ENCODE assay signal across 33 mouse cellular contexts in genomic region chrX:73471764-73472163, GRCm38 (mm10). TPM values are rescaled to one million over a fixed set of nuclear protein-coding genes. Genes with fewer than 3 reads are reported as not detected.
DNase-seq lines count a peak whose midpoint lies in the region; ATAC-seq and TF ChIP-seq lines count a peak whose summit lies in the region.
"Had no signal": no experiment of that assay in that cellular context is flagged by ENCODE, and none has a peak within 500 bp of the region (broad histone marks: within the 10 kb centered on the region; RNA-seq: fewer than 3 reads in every experiment).

No protein-coding gene starts in this region.

- H3K9me3 ChIP-seq in liver, embryonic 15.5 days (replicated peaks): no peaks in the 10 kb centered on the region
- H3K9me3 ChIP-seq in liver, postnatal 0 days (ENCODE audit: low read length): no peaks in the 10 kb centered on the region
- H3K9me3 ChIP-seq: embryonic facial prominence, embryonic 10.5 days; embryonic facial prominence, embryonic 13.5 days; forebrain, embryonic 12.5 days; forebrain, embryonic 15.5 days; G1E; heart, embryonic 10.5 days; heart, embryonic 13.5 days; hindbrain, embryonic 10.5 days; hindbrain, embryonic 13.5 days had no signal

- no peak for TF ChIP-seq CTCF in liver, postnatal 0 days (IDR thresholded peaks at IDR 0.05; ENCODE audit: low read depth)
- no peak for TF ChIP-seq CTCF in left cerebral cortex, adult 2 months (IDR thresholded peaks at IDR 0.05)

- no peaks in the 10 kb centered on the region for H3K36me3 ChIP-seq in liver, embryonic 15.5 days (replicated peaks)
- H3K36me3 ChIP-seq in liver, postnatal 0 days (replicated peaks; ENCODE audit: insufficient read depth, low read length): no peaks in the 10 kb centered on the region
- H3K36me3 ChIP-seq: embryonic facial prominence, embryonic 10.5 days; embryonic facial prominence, embryonic 13.5 days; forebrain, embryonic 12.5 days; forebrain, embryonic 15.5 days; G1E; heart, embryonic 10.5 days; heart, embryonic 13.5 days; hindbrain, embryonic 10.5 days; hindbrain, embryonic 13.5 days had no signal

- peak; percentile 66 for DNase-seq in heart, adult 11 months
- DNase-seq in heart, postnatal 36 days: no peak
- DNase-seq in liver, postnatal 0 days: no peak
- DNase-seq in cerebellum, adult 18-20 months: no peak
- DNase-seq in left cerebral cortex, adult 2 months (ENCODE audit: extremely low spot score in 1 of 2, low spot score in 2 of 2): no peak
- DNase-seq: adrenal gland, adult 2 months; adrenal gland, postnatal 14 days; B cell, adult 2 months; cerebellum, adult 11-12 months; cerebellum, adult 9-10 months; cerebellum, postnatal 25 days; embryo, embryonic 11 days; gastrocnemius, postnatal 25 days; heart, adult 2 months; heart, postnatal 14 days had no signal

- peaks cover 11% of the 10 kb centered on the region for H3K4me1 ChIP-seq in liver, embryonic 15.5 days (replicated peaks)
- peaks cover 5% of the 10 kb centered on the region for H3K4me1 ChIP-seq in liver, postnatal 0 days (ENCODE audit: insufficient read depth)
- H3K4me1 ChIP-seq: forebrain, embryonic 12.5 days; forebrain, embryonic 15.5 days had no signal

- H3K4me2 ChIP-seq in liver, embryonic 15.5 days: no peak overlapping the region
- no peak overlapping the region for H3K4me2 ChIP-seq in liver, postnatal 0 days (ENCODE audit: low read depth, low read length)
- H3K4me2 ChIP-seq: embryonic facial prominence, embryonic 13.5 days; forebrain, embryonic 12.5 days; forebrain, embryonic 15.5 days; heart, embryonic 13.5 days; hindbrain, embryonic 13.5 days had no signal

- intact Hi-C loops in heart, postnatal 36 days (cut with DNase I): no loop called here
- intact Hi-C loops in left cerebral cortex, adult 2 months (cut with DNase I): no loop called here

- WGBS in liver, embryonic 15.5 days (ENCODE audit: insufficient replicate concordance): 40% methylated on average over 3 of the region's 3 CpGs
- 70% methylated on average over 3 of the region's 3 CpGs for WGBS in liver, postnatal 0 days (ENCODE audit: insufficient replicate concordance)

- no peak for TF ChIP-seq EP300 in liver, postnatal 0 days (IDR thresholded peaks at IDR 0.05; ENCODE audit: low read depth)

- H3K4me3 ChIP-seq in liver, embryonic 15.5 days (replicated peaks): no peak overlapping the region
- no peak overlapping the region for H3K4me3 ChIP-seq in liver, postnatal 0 days (ENCODE audit: low read depth, low read length)
- H3K4me3 ChIP-seq in left cerebral cortex, adult 2 months: no peak overlapping the region
- H3K4me3 ChIP-seq: embryonic facial prominence, embryonic 10.5 days; embryonic facial prominence, embryonic 13.5 days; erythroblast, embryonic 14.5 days; forebrain, embryonic 12.5 days; forebrain, embryonic 15.5 days; heart, adult 2 months; heart, embryonic 10.5 days; heart, embryonic 13.5 days; hindbrain, embryonic 10.5 days; hindbrain, embryonic 13.5 days had no signal

- 0 out of 2 replicates have a peak, but pooled peaks have one; percentile 21 for ATAC-seq in liver, embryonic 15.5 days (ENCODE audit: insufficient read depth)
- no peak for ATAC-seq in liver, postnatal 0 days
- peak; percentile 92 for ATAC-seq in megakaryocyte progenitor cell, adult 5-6 weeks (replicated peaks; ENCODE audit: poor library complexity)
- ATAC-seq: forebrain, embryonic 15.5 days; hindbrain, embryonic 16.5 days had no signal

- no peaks in the 10 kb centered on the region for H3K27me3 ChIP-seq in liver, embryonic 15.5 days
- no peaks in the 10 kb centered on the region for H3K27me3 ChIP-seq in liver, postnatal 0 days (ENCODE audit: insufficient read depth, low read length)
- H3K27me3 ChIP-seq: forebrain, embryonic 15.5 days; hindbrain, embryonic 13.5 days had no signal

- H3K9ac ChIP-seq in liver, embryonic 15.5 days: no peak overlapping the region
- H3K9ac ChIP-seq in liver, postnatal 0 days (replicated peaks): no peak overlapping the region
- H3K9ac ChIP-seq: embryonic facial prominence, embryonic 13.5 days; forebrain, embryonic 12.5 days; forebrain, embryonic 15.5 days; heart, embryonic 13.5 days; hindbrain, embryonic 13.5 days had no signal

- H3K27ac ChIP-seq in liver, embryonic 15.5 days (replicated peaks): no peak overlapping the region
- H3K27ac ChIP-seq in liver, postnatal 0 days (ENCODE audit: low read depth): no peak overlapping the region
- no peak overlapping the region for H3K27ac ChIP-seq in left cerebral cortex, adult 2 months
- H3K27ac ChIP-seq: embryonic facial prominence, embryonic 13.5 days; forebrain, embryonic 12.5 days; forebrain, embryonic 15.5 days; heart, adult 2 months; heart, embryonic 10.5 days; heart, embryonic 13.5 days; hindbrain, embryonic 10.5 days; hindbrain, embryonic 13.5 days had no signal

RNA-seq across cellular contexts. Expression of gene Bgn, which starts 11.6 kb away (rescaled TPM):
- total RNA-seq in heart, postnatal 36 days (2021): 100 to 1,000 TPM; 229 to 253 TPM
- 10.0 and 12.4 TPM in 2 replicates for polyA plus RNA-seq in liver, embryonic 15.5 days (2015; fragmentation: Nextera tagmentation; extraction: Ambion mirVana)
- polyA plus RNA-seq in liver, postnatal 0 days (2015; fragmentation: Nextera tagmentation; extraction: Ambion mirVana): 17.4 and 18.3 TPM in 2 replicates
- total RNA-seq in megakaryocyte progenitor cell, adult 5-6 weeks (2015): 1.3 and 1.4 TPM in 2 replicates
- total RNA-seq in megakaryocyte progenitor cell, adult 5-6 weeks (2017): 0.30 TPM in 1 of 2 replicates, not detected in the other
- total RNA-seq in left cerebral cortex, adult 2 months (2021): 10 to 100 TPM; 15.5 to 17.6 TPM
- total RNA-seq: CH12.LX, G1E had no signal
- polyA plus RNA-seq: G1E had no signal

RNA-seq across cellular contexts. Expression of gene Haus7, which starts 12.9 kb away (rescaled TPM):
- total RNA-seq in heart, postnatal 36 days (2021): 1 to 10 TPM; 6.8 to 6.9 TPM
- polyA plus RNA-seq in liver, embryonic 15.5 days (2015; fragmentation: Nextera tagmentation; extraction: Ambion mirVana): 41.6 and 42.1 TPM in 2 replicates
- polyA plus RNA-seq in liver, postnatal 0 days (2015; fragmentation: Nextera tagmentation; extraction: Ambion mirVana): 22.1 and 25.3 TPM in 2 replicates
- 27.1 and 34.7 TPM in 2 replicates for total RNA-seq in megakaryocyte progenitor cell, adult 5-6 weeks (2015)
- total RNA-seq in megakaryocyte progenitor cell, adult 5-6 weeks (2017): 48.9 and 63.1 TPM in 2 replicates
- 1 to 10 TPM; 7.9 to 9.2 TPM for total RNA-seq in left cerebral cortex, adult 2 months (2021)

RNA-seq across cellular contexts. Expression of gene Atp2b3, which starts 31.1 kb away (rescaled TPM):
- total RNA-seq in heart, postnatal 36 days (2021): under 1 TPM in 1 of 2 experiments, not detected in 1; 0.08 TPM
- 0.05 TPM in 1 of 2 replicates, not detected in the other for polyA plus RNA-seq in liver, embryonic 15.5 days (2015; fragmentation: Nextera tagmentation; extraction: Ambion mirVana)
- not detected in 2 replicates for polyA plus RNA-seq in liver, postnatal 0 days (2015; fragmentation: Nextera tagmentation; extraction: Ambion mirVana)
- total RNA-seq in megakaryocyte progenitor cell, adult 5-6 weeks (2015): not detected in 2 replicates
- total RNA-seq in megakaryocyte progenitor cell, adult 5-6 weeks (2017): not detected in 2 replicates
- 100 to 1,000 TPM in 1 of 2 experiments, 10 to 100 TPM in 1; 99.8 to 105 TPM for total RNA-seq in left cerebral cortex, adult 2 months (2021)
- total RNA-seq: CH12.LX, G1E had no signal
- polyA plus RNA-seq: erythroblast, embryonic 14.5 days; G1E had no signal

RNA-seq across cellular contexts. Expression of gene Trex2, which starts 36.6 kb away (rescaled TPM):
- total RNA-seq in heart, postnatal 36 days (2021): not detected
- polyA plus RNA-seq in liver, embryonic 15.5 days (2015; fragmentation: Nextera tagmentation; extraction: Ambion mirVana): not detected in 2 replicates
- not detected in 2 replicates for polyA plus RNA-seq in liver, postnatal 0 days (2015; fragmentation: Nextera tagmentation; extraction: Ambion mirVana)
- not detected in 2 replicates for total RNA-seq in megakaryocyte progenitor cell, adult 5-6 weeks (2015)
- total RNA-seq in megakaryocyte progenitor cell, adult 5-6 weeks (2017): not detected in 2 replicates
- total RNA-seq in left cerebral cortex, adult 2 months (2021): not detected
- total RNA-seq: adrenal gland, adult 2 months; adrenal gland, postnatal 14 days; adrenal gland, postnatal 4 days; CH12.LX; G1E; gastrocnemius, adult 8-10 months; gastrocnemius, postnatal 25 days; heart, adult 2 months; heart, postnatal 14 days had no signal
- polyA plus RNA-seq: cortical plate, adult 2 months; embryonic facial prominence, embryonic 10.5 days; erythroblast, embryonic 14.5 days; forebrain, embryonic 12.5 days; forebrain, embryonic 15.5 days; G1E; heart, adult 2 months; heart, embryonic 10.5 days; heart, embryonic 13.5 days; heart, embryonic 16.5 days; hindbrain, embryonic 13.5 days; hindbrain, embryonic 16.5 days had no signal

Comparison
In these comparisons a context has a peak if more than half of its experiments do, and no peak if none do; other contexts are left out.
1. RNA of gene Bgn, which starts 11.6 kb away (total RNA-seq): 229 to 253 TPM in heart, postnatal 36 days; 15.5 to 17.6 TPM in left cerebral cortex, adult 2 months and 0.30 to 1.4 TPM in megakaryocyte progenitor cell, adult 5-6 weeks; every median in the first group is over 10 times any median in the second.
2. RNA of gene Atp2b3, which starts 31.1 kb away (total RNA-seq): 99.8 to 105 TPM in left cerebral cortex, adult 2 months; 0.08 TPM in heart, postnatal 36 days and not detected in megakaryocyte progenitor cell, adult 5-6 weeks; every median in the first group is over 10 times any median in the second.